Mouse (Mus musculus): Measurements from ENCODE around the gene Tbcc.
A peak's percentile ranks its signal among the peaks of the same experiment; 100 is the strongest.

Tbcc gene

GRCm38 (mm10) chr17:46912331-46912730, 21.8 kb downstream of the Tbcc start:
- DNase-seq, result no peak

GRCm38 (mm10) chr17:46915129-46915528, 24.6 kb downstream of the Tbcc start:
- no peak for DNase-seq

GRCm38 (mm10) chr17:46918951-46919350, 28.5 kb downstream of the Tbcc start:
- DNase-seq, result no peak

GRCm38 (mm10) chr17:46920855-46921254, 30.4 kb downstream of the Tbcc start:
- DNase-seq, result no peak

GRCm38 (mm10) chr17:46926192-46926591, 35.7 kb downstream of the Tbcc start:
- DNase-seq, result no peak

- DNase-seq, result no peak
Measured at GRCm38 (mm10) chr17:46926941-46927340, 36.5 kb downstream of the Tbcc start.

- no peak for DNase-seq
Measured at GRCm38 (mm10) chr17:46927781-46928180, 37.3 kb downstream of the Tbcc start.

- DNase-seq, result no peak
Measured at GRCm38 (mm10) chr17:46929277-46929676, 38.8 kb downstream of the Tbcc start.

GRCm38 (mm10) chr17:46929897-46930296, 39.4 kb downstream of the Tbcc start:
- DNase-seq, result no peak

- DNase-seq, result no peak
Measured at GRCm38 (mm10) chr17:46932961-46933360, 42.5 kb downstream of the Tbcc start.

- DNase-seq, result peak; percentile 63
Measured at GRCm38 (mm10) chr17:46933557-46934348, 43.3 kb downstream of the Tbcc start.

GRCm38 (mm10) chr17:46940461-46940860, 50.0 kb downstream of the Tbcc start:
- DNase-seq, result no peak

Data from kidney, adult 18-20 months (tissue).